35 mouse cellular contexts compared by ENCODE assay signal in the genomic region with DNA sequence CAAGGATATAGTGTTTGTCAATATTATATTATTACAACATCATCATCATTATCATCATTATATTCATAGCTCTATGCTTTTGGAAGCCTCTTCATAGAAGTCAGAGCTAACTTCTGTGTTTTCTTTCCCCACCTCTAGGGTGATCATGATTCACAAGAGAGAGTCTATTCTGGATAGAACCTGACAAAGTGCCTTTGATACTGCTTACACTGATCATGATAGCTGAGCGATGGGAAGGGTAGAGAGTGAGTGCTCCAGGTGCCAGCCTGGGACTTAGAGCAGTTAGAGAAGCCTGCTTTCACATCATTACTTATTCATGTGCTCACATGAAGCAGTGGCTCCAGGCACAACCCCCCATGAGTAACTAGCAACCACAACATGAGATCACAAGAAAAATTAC.
"Had no signal": no experiment of that assay in that cellular context is flagged by ENCODE, and none has a peak within 500 bp of the region (broad histone marks: within the 10 kb centered on the region; RNA-seq: fewer than 3 reads in every experiment).

No protein-coding gene starts in this region.

- H3K27ac ChIP-seq: heart, embryonic 10.5 days; heart, embryonic 13.5 days; heart, embryonic 15.5 days; hindbrain, embryonic 10.5 days; hindbrain, embryonic 12.5 days; hindbrain, embryonic 13.5 days; hindbrain, embryonic 14.5 days; hindbrain, embryonic 15.5 days; hindbrain, postnatal 0 days; intestine, embryonic 15.5 days; kidney, embryonic 15.5 days; kidney, postnatal 0 days; layer of hippocampus, adult 2 months had no signal

- H3K9me3 ChIP-seq: heart, embryonic 10.5 days; heart, embryonic 12.5 days; heart, embryonic 13.5 days; heart, embryonic 15.5 days; hindbrain, embryonic 10.5 days; hindbrain, embryonic 12.5 days; hindbrain, embryonic 13.5 days; hindbrain, embryonic 15.5 days; intestine, embryonic 15.5 days; kidney, embryonic 15.5 days had no signal

- DNase-seq: heart, postnatal 10 days; heart, postnatal 14 days; heart, postnatal 36 days; heart, postnatal 4 days; kidney, adult 11 months; kidney, adult 18-20 months; kidney, adult 2 months; kidney, adult 8-10 months; kidney, adult 9 months; kidney, postnatal 10 days; kidney, postnatal 14 days; kidney, postnatal 25 days; kidney, postnatal 36 days; kidney, postnatal 4 days; layer of hippocampus, adult 9-11 months; layer of hippocampus, postnatal 36 days had no signal

- H3K4me3 ChIP-seq: heart, embryonic 10.5 days; heart, embryonic 12.5 days; heart, embryonic 13.5 days; heart, embryonic 15.5 days; hindbrain, embryonic 10.5 days; hindbrain, embryonic 12.5 days; hindbrain, embryonic 13.5 days; hindbrain, embryonic 15.5 days; intestine, embryonic 15.5 days; kidney, embryonic 15.5 days; layer of hippocampus, adult 2 months had no signal

- H3K4me1 ChIP-seq: heart, embryonic 10.5 days; heart, embryonic 12.5 days; heart, embryonic 13.5 days; heart, embryonic 15.5 days; hindbrain, embryonic 10.5 days; hindbrain, embryonic 12.5 days; hindbrain, embryonic 13.5 days; hindbrain, embryonic 15.5 days; intestine, embryonic 15.5 days; kidney, embryonic 15.5 days had no signal

- H3K9ac ChIP-seq: heart, embryonic 12.5 days; heart, embryonic 13.5 days; heart, embryonic 15.5 days; hindbrain, embryonic 12.5 days; hindbrain, embryonic 13.5 days; hindbrain, embryonic 14.5 days; hindbrain, embryonic 15.5 days; intestine, embryonic 15.5 days; kidney, embryonic 15.5 days had no signal

- ATAC-seq: hindbrain, embryonic 16.5 days; hindbrain, postnatal 0 days; inflammation-experienced regulatory T-cells, adult 6 months; intestine, embryonic 15.5 days; intestine, embryonic 16.5 days; intestine, postnatal 0 days had no signal

- H3K36me3 ChIP-seq: heart, embryonic 10.5 days; heart, embryonic 12.5 days; heart, embryonic 13.5 days; heart, embryonic 15.5 days; hindbrain, embryonic 10.5 days; hindbrain, embryonic 12.5 days; hindbrain, embryonic 13.5 days; hindbrain, embryonic 15.5 days; intestine, embryonic 15.5 days; kidney, embryonic 15.5 days had no signal

- H3K27me3 ChIP-seq: heart, embryonic 12.5 days; heart, embryonic 13.5 days; heart, embryonic 15.5 days; hindbrain, embryonic 12.5 days; hindbrain, embryonic 13.5 days; hindbrain, embryonic 15.5 days; intestine, embryonic 15.5 days; kidney, embryonic 15.5 days had no signal

- H3K4me2 ChIP-seq: heart, embryonic 11.5 days; heart, embryonic 12.5 days; heart, embryonic 13.5 days; heart, embryonic 15.5 days; hindbrain, embryonic 12.5 days; hindbrain, embryonic 13.5 days; hindbrain, embryonic 14.5 days; hindbrain, embryonic 15.5 days; intestine, embryonic 15.5 days; kidney, embryonic 15.5 days had no signal
